Mouse (Mus musculus): ENCODE data around the gene Olfr1497. TPM values are rescaled to one million over a fixed set of nuclear protein-coding genes. Genes with fewer than 3 reads are reported as not detected.

Gene Olfr1497
- polyA plus RNA-seq, 1 experiment: not detected

DNA sequence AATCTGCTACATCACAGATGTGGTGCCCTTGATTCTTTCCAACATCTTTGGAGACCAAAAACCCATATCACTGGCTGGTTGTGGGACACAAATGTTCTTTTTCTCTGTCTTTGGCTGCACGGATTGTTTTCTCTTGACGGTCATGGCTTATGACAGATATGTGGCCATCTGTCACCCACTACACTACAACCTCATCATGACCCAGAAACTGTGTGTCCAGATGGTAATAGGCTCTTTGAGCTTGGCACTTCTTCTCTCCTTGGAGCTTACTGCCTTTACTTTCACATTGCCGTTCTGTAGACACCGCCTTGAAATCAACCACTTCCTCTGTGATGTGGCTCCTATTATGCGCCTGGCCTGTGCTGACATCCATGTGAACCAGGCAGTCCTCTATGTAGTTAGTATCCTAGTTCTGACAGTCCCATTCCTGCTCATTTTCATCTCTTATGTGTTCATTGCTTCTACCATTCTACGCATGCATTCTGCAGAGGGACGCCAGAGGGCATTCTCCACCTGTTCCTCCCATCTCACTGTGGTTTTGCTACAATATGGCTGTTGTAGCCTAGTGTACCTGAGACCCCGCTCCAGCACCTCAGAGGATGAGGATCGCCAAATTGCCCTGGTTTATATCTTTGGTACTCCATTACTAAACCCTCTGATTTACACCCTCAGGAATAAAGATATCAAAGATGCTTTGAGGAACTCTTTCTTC is 29.3 kb downstream of the Olfr1497 start:
- no peaks in the 10 kb centered on the region for H3K4me1 ChIP-seq (ENCODE audit: control insufficient read depth, insufficient read depth, low read length)
- no peak overlapping the region for H3K4me3 ChIP-seq (replicated peaks; ENCODE audit: control insufficient read depth, low read depth, low read length)
- no peak overlapping the region for H3K27ac ChIP-seq (ENCODE audit: control insufficient read depth, insufficient read depth, low read depth, low read length, poor library complexity)
- TF ChIP-seq CTCF (IDR thresholded peaks at IDR 0.05; ENCODE audit: control insufficient read depth, insufficient read depth, low read length) (no peak), POLR2A (IDR thresholded peaks at IDR 0.05; ENCODE audit: borderline replicate concordance, control insufficient read depth, low read depth, low read length) (no peak)
- WGBS: 85% methylated on average over 9 of the region's 9 CpGs

DNA sequence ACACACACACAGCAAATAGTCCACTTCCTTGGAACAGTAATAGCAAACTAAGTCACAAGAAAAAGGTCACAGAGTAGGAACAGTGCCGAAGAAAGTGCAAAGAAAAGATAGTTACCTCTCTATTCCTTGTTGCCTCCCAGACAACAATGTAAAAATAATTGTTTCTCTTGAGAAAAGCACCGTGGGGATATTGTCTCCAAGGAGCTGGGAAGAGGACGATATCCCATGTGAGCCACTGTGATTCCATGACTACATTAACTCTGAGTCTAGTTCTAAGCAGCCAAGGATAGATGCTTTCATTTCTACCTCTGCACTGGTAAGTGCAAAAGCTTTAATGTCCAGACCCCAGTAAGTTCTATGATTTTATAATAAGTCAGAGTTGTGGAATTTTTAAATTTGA is 33.7 kb downstream of the Olfr1497 start, which contains the start of gene Olfr1495:
Olfr1495 (plus strand) TSS at position 301 of the 400 bp plus-strand sequence.
- Histone ChIP-seq H3K4me1 (ENCODE audit: control insufficient read depth, insufficient read depth, low read length) (no peaks in the 10 kb centered on the region), H3K27ac (ENCODE audit: control insufficient read depth, insufficient read depth, low read depth, low read length, poor library complexity) (no peak within 1 kb of the TSS), H3K4me3 (replicated peaks; ENCODE audit: control insufficient read depth, low read depth, low read length) (no peak within 1 kb of the TSS)
- WGBS: 66% methylated on average over 3 of the region's 3 CpGs
- TF ChIP-seq POLR2A (IDR thresholded peaks at IDR 0.05; ENCODE audit: borderline replicate concordance, control insufficient read depth, low read depth, low read length): no peak
- no peak for TF ChIP-seq CTCF (IDR thresholded peaks at IDR 0.05; ENCODE audit: control insufficient read depth, insufficient read depth, low read length)

GRCm38 (mm10) chr19:13749366-13749765 is 48.6 kb downstream of the Olfr1497 start:
- TF ChIP-seq POLR2A (IDR thresholded peaks at IDR 0.05; ENCODE audit: borderline replicate concordance, control insufficient read depth, low read depth, low read length) (no peak), CTCF (IDR thresholded peaks at IDR 0.05; ENCODE audit: control insufficient read depth, insufficient read depth, low read length) (no peak)
- H3K4me1 ChIP-seq (ENCODE audit: control insufficient read depth, insufficient read depth, low read length): no peaks in the 10 kb centered on the region
- H3K27ac ChIP-seq (ENCODE audit: control insufficient read depth, insufficient read depth, low read depth, low read length, poor library complexity): no peak overlapping the region
- 76% methylated on average over 1 of the region's 1 CpGs for WGBS
- H3K4me3 ChIP-seq (replicated peaks; ENCODE audit: control insufficient read depth, low read depth, low read length): no peak overlapping the region

Other genes with a start within 250 kb of the Olfr1497 start
- gene Olfr1484, start 214.7 kb downstream of the Olfr1497 start, polyA plus RNA-seq (2011; ENCODE audit: insufficient read depth, insufficient read length, low replicate concordance, missing spikeins): not detected in 2 replicates
- gene Olfr1487, start 180.8 kb downstream of the Olfr1497 start, polyA plus RNA-seq (2011; ENCODE audit: insufficient read depth, insufficient read length, low replicate concordance, missing spikeins): not detected in 2 replicates
- 0.20 and 0.40 TPM in 2 replicates for gene Olfr1489, start 166.6 kb downstream of the Olfr1497 start, polyA plus RNA-seq (2011; ENCODE audit: insufficient read depth, insufficient read length, low replicate concordance, missing spikeins)
- gene Olfr1490, start 147.1 kb downstream of the Olfr1497 start, polyA plus RNA-seq (2011; ENCODE audit: insufficient read depth, insufficient read length, low replicate concordance, missing spikeins): not detected in 2 replicates
- not detected in 2 replicates for gene Olfr1491, start 100.9 kb downstream of the Olfr1497 start, polyA plus RNA-seq (2011; ENCODE audit: insufficient read depth, insufficient read length, low replicate concordance, missing spikeins)
- not detected in 2 replicates for gene Olfr1493-ps1, start 74.9 kb downstream of the Olfr1497 start, polyA plus RNA-seq (2011; ENCODE audit: insufficient read depth, insufficient read length, low replicate concordance, missing spikeins)
- gene Olfr1494, start 58.5 kb downstream of the Olfr1497 start, polyA plus RNA-seq (2011; ENCODE audit: insufficient read depth, insufficient read length, low replicate concordance, missing spikeins): not detected in 2 replicates
- not detected in 2 replicates for gene Olfr1495, start 33.6 kb downstream of the Olfr1497 start, polyA plus RNA-seq (2011; ENCODE audit: insufficient read depth, insufficient read length, low replicate concordance, missing spikeins)
- not detected in 2 replicates for gene Olfr1496, start 20.3 kb downstream of the Olfr1497 start, polyA plus RNA-seq (2011; ENCODE audit: insufficient read depth, insufficient read length, low replicate concordance, missing spikeins)
- not detected in 2 replicates for gene Olfr1499, start 21.2 kb upstream of the Olfr1497 start, polyA plus RNA-seq (2011; ENCODE audit: insufficient read depth, insufficient read length, low replicate concordance, missing spikeins)
- not detected in 2 replicates for gene Olfr1500, start 32.3 kb upstream of the Olfr1497 start, polyA plus RNA-seq (2011; ENCODE audit: insufficient read depth, insufficient read length, low replicate concordance, missing spikeins)
- gene Olfr1501, start 52.5 kb upstream of the Olfr1497 start, polyA plus RNA-seq (2011; ENCODE audit: insufficient read depth, insufficient read length, low replicate concordance, missing spikeins): not detected in 2 replicates
- not detected in 2 replicates for gene Olfr1502, start 63.6 kb upstream of the Olfr1497 start, polyA plus RNA-seq (2011; ENCODE audit: insufficient read depth, insufficient read length, low replicate concordance, missing spikeins)
- not detected in 2 replicates for gene Olfr1504, start 99.7 kb upstream of the Olfr1497 start, polyA plus RNA-seq (2011; ENCODE audit: insufficient read depth, insufficient read length, low replicate concordance, missing spikeins)
- not detected in 2 replicates for gene Olfr1505, start 115.3 kb upstream of the Olfr1497 start, polyA plus RNA-seq (2011; ENCODE audit: insufficient read depth, insufficient read length, low replicate concordance, missing spikeins)